Mouse (Mus musculus): ENCODE results near the gene Zfp719.

The Zfp719 gene

GRCm38 (mm10) chr7:43607743-43608287 lies 28.4 kb downstream of the Zfp719 start:
- no peak for DNase-seq

GRCm38 (mm10) chr7:43608316-43608824 lies 29.0 kb downstream of the Zfp719 start:
- no peak for DNase-seq

- no peak for DNase-seq
These were observed 34.6 kb downstream of the Zfp719 start for GRCm38 (mm10) chr7:43613816-43614551.

GRCm38 (mm10) chr7:43622927-43623326 lies 43.5 kb downstream of the Zfp719 start:
- DNase-seq = no peak

- DNase-seq = no peak
These were observed 44.4 kb downstream of the Zfp719 start for GRCm38 (mm10) chr7:43623819-43624218.

GRCm38 (mm10) chr7:43625065-43625464 lies 45.7 kb downstream of the Zfp719 start:
- DNase-seq = no peak

- DNase-seq = no peak
These were observed 46.5 kb downstream of the Zfp719 start for GRCm38 (mm10) chr7:43625794-43626422.

- no peak for DNase-seq
These were observed 54.5 kb downstream of the Zfp719 start for GRCm38 (mm10) chr7:43633940-43634339.

GRCm38 (mm10) chr7:43634500-43634899 lies 55.1 kb downstream of the Zfp719 start, which contains the start of gene Ceacam18:
Ceacam18 (plus strand) TSS chr7:43634707.
- no peak for DNase-seq

- no peak for DNase-seq
These were observed 56.8 kb downstream of the Zfp719 start for GRCm38 (mm10) chr7:43636194-43636593.

- DNase-seq = no peak
These were observed 57.7 kb downstream of the Zfp719 start for GRCm38 (mm10) chr7:43637118-43637517.

- DNase-seq = no peak
These were observed 63.2 kb downstream of the Zfp719 start for GRCm38 (mm10) chr7:43642587-43642986.
